ENCODE assay signal across 8 mouse cellular contexts in the genomic region with DNA sequence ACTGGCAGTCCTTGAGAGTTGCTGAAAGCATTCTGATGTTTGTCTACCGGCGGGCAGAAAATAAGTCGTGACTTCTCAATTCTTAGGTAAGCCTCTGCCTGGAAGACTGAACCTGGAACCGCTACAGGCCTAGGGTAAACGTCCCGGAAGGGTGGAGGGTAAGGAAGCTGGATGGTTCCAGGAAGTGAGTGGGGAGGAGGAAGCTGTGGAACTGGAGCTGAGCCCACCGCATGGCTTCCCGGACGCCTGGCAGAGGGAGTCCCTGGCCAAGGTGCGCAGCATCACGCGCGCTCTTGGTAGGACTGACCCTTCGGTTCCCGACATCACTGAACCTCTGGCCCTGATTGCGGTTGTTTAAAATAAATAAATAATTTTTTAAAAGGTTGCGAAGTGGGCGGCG. TPM values are rescaled to one million over a fixed set of nuclear protein-coding genes. Genes with fewer than 3 reads are reported as not detected.
DNase-seq lines count a peak whose midpoint lies in the region; ATAC-seq and TF ChIP-seq lines count a peak whose summit lies in the region.

No protein-coding gene starts in this region.

- ATAC-seq in hindbrain, postnatal 0 days = no peak
- ATAC-seq in liver, embryonic 11.5 days (replicated peaks; ENCODE audit: low FRiP score) = no peak
- ATAC-seq in neural tube, embryonic 11.5 days (ENCODE audit: insufficient read depth, low FRiP score, low TSS enrichment) = no peak

- peak overlapping the region; percentile 69 for H3K9ac ChIP-seq in hindbrain, postnatal 0 days (replicated peaks; ENCODE audit: low read length)
- H3K9ac ChIP-seq in liver, embryonic 11.5 days (ENCODE audit: low read depth, low read length) = no peak overlapping the region
- no peak overlapping the region for H3K9ac ChIP-seq in neural tube, embryonic 11.5 days (ENCODE audit: low read length)

- H3K36me3 ChIP-seq in hindbrain, postnatal 0 days (ENCODE audit: insufficient read depth, low read length) = no peaks in the 10 kb centered on the region
- no peaks in the 10 kb centered on the region for H3K36me3 ChIP-seq in liver, embryonic 11.5 days (ENCODE audit: control insufficient read depth, insufficient read depth, low read length)
- H3K36me3 ChIP-seq in neural tube, embryonic 11.5 days (ENCODE audit: control insufficient read depth, insufficient read depth, low read length) = no peaks in the 10 kb centered on the region

- 4% methylated on average over 19 of the region's 19 CpGs for WGBS in hindbrain, postnatal 0 days
- 6% methylated on average over 19 of the region's 19 CpGs for WGBS in liver, embryonic 11.5 days
- 4% methylated on average over 19 of the region's 19 CpGs for WGBS in neural tube, embryonic 11.5 days

- peak overlapping the region; percentile 72; the same call in 1 of the 2 replicates for H3K27ac ChIP-seq in hindbrain, postnatal 0 days
- no peak overlapping the region for H3K27ac ChIP-seq in liver, embryonic 11.5 days (ENCODE audit: low read depth, low read length)
- H3K27ac ChIP-seq in neural tube, embryonic 11.5 days (ENCODE audit: low read depth, low read length) = no peak overlapping the region

- no peaks in the 10 kb centered on the region for H3K9me3 ChIP-seq in hindbrain, postnatal 0 days (ENCODE audit: low read length)
- no peaks in the 10 kb centered on the region for H3K9me3 ChIP-seq in liver, embryonic 11.5 days (ENCODE audit: control insufficient read depth, low read length)
- H3K9me3 ChIP-seq in neural tube, embryonic 11.5 days (ENCODE audit: control insufficient read depth, low read length) = no peaks in the 10 kb centered on the region

- DNase-seq in layer of hippocampus, postnatal 25 days (ENCODE audit: extremely low spot score in 1 of 2, low spot score in 1 of 2) = peak; percentile 8 to 21
- DNase-seq in layer of hippocampus, postnatal 36 days = no peak
- DNase-seq in brain, embryonic 14.5 days (ENCODE audit: low read depth) = peak; percentile 18
- peak; percentile 12 for DNase-seq in gastrocnemius, postnatal 25 days
- peak; percentile 26 for DNase-seq in hindbrain, postnatal 0 days (ENCODE audit: low spot score)
- peak; percentile 34 for DNase-seq in liver, embryonic 11.5 days (ENCODE audit: low spot score)
- DNase-seq in neural tube, embryonic 11.5 days (ENCODE audit: low spot score) = no peak
- no peak for DNase-seq in MN1 (ENCODE audit: low spot score)

- TF ChIP-seq CTCF in brain, embryonic 14.5 days (IDR thresholded peaks at IDR 0.05; ENCODE audit: borderline replicate concordance, extremely low read depth, insufficient read depth, insufficient read length) = no peak
- no peak for TF ChIP-seq CTCF in hindbrain, postnatal 0 days (IDR thresholded peaks at IDR 0.05; ENCODE audit: low read depth)

- TF ChIP-seq POLR2A in brain, embryonic 14.5 days (IDR thresholded peaks at IDR 0.05; ENCODE audit: borderline replicate concordance, extremely low read depth, insufficient read depth, insufficient read length, poor library complexity, severe bottlenecking) = no peak

- H3K4me1 ChIP-seq in hindbrain, postnatal 0 days (ENCODE audit: insufficient read depth, low read length) = no peaks in the 10 kb centered on the region
- H3K4me1 ChIP-seq in liver, embryonic 11.5 days (replicated peaks; ENCODE audit: control insufficient read depth, insufficient read depth, low read length) = no peaks in the 10 kb centered on the region
- no peaks in the 10 kb centered on the region for H3K4me1 ChIP-seq in neural tube, embryonic 11.5 days (ENCODE audit: control insufficient read depth, insufficient read depth, low read length)

- peak overlapping the region; percentile 63 for H3K4me3 ChIP-seq in hindbrain, postnatal 0 days (ENCODE audit: low read length)
- H3K4me3 ChIP-seq in liver, embryonic 11.5 days (ENCODE audit: low read depth, low read length) = peak overlapping the region; percentile 17; the same call in 1 of the 2 replicates
- H3K4me3 ChIP-seq in neural tube, embryonic 11.5 days (ENCODE audit: low read depth, low read length) = peak overlapping the region; percentile 54

- H3K27me3 ChIP-seq in hindbrain, postnatal 0 days (ENCODE audit: insufficient read depth, low read length) = no peaks in the 10 kb centered on the region
- peaks cover 22% of the 10 kb centered on the region for H3K27me3 ChIP-seq in liver, embryonic 11.5 days (replicated peaks; ENCODE audit: control insufficient read depth, insufficient read depth, low read length)
- peaks cover 10% of the 10 kb centered on the region for H3K27me3 ChIP-seq in neural tube, embryonic 11.5 days (ENCODE audit: control insufficient read depth, insufficient read depth, low read length)

- peak overlapping the region; percentile 95 for H3K4me2 ChIP-seq in hindbrain, postnatal 0 days (ENCODE audit: low read depth, low read length)
- peak overlapping the region; percentile 64 for H3K4me2 ChIP-seq in liver, embryonic 11.5 days
- peak overlapping the region; percentile 98 for H3K4me2 ChIP-seq in neural tube, embryonic 11.5 days (ENCODE audit: low read depth)

RNA-seq across cellular contexts. Expression of gene Cpne8, which starts 0.7 kb away (rescaled TPM):
- 10 to 100 TPM; 30.8 to 33.6 TPM for total RNA-seq in layer of hippocampus, postnatal 25 days (2021)
- 10 to 100 TPM; 30.8 to 32.3 TPM for total RNA-seq in layer of hippocampus, postnatal 36 days (2021)
- 7.5 and 10.9 TPM in 2 replicates for polyA plus RNA-seq in brain, embryonic 14.5 days (2012; rRNA removed)
- 1 to 10 TPM; 3.3 to 3.7 TPM for total RNA-seq in gastrocnemius, postnatal 25 days (2021)
- 15.3 and 16.8 TPM in 2 replicates for total RNA-seq in hindbrain, postnatal 0 days (2014; rRNA removed)
- 28.1 and 29.1 TPM in 2 replicates for polyA plus RNA-seq in hindbrain, postnatal 0 days (2015; fragmentation: Nextera tagmentation; extraction: Ambion mirVana)
- polyA plus RNA-seq in liver, embryonic 11.5 days (2014; fragmentation: Nextera tagmentation; extraction: Ambion mirVana) = 1.7 and 3.4 TPM in 2 replicates
- 4.6 and 5.3 TPM in 2 replicates for polyA plus RNA-seq in neural tube, embryonic 11.5 days (2014; fragmentation: Nextera tagmentation; extraction: Ambion mirVana)

Comparison
In these comparisons a context has a peak if more than half of its experiments do, and no peak if none do; other contexts are left out.
1. DNase-seq: peak in layer of hippocampus, postnatal 25 days (2 of 2), brain, embryonic 14.5 days (single experiment), gastrocnemius, postnatal 25 days (single experiment), hindbrain, postnatal 0 days (single experiment) and liver, embryonic 11.5 days (single experiment); none in layer of hippocampus, postnatal 36 days (0 of 2), neural tube, embryonic 11.5 days (single experiment) and MN1 (single experiment).
2. Peak in every context shown above with its lines, with median percentiles within 50 percentile points of each other: H3K4me2 ChIP-seq and H3K4me3 ChIP-seq.